Mouse (Mus musculus) kidney, adult 2 months (tissue): ENCODE results near the gene Eif3g.

Experiments used
- CTCF ChIP-seq: fragments of 200-500 bp; conservative IDR thresholded peaks from 2 replicates; pipeline ENCODE4 v1.5.1; 2011; ENCODE audit warnings: low read depth, mild to moderate bottlenecking, control low read depth, low read length, moderate library complexity, mixed read lengths; ENCODE audit not compliant: insufficient read depth, insufficient read length
- POLR2A ChIP-seq: fragments of 200-500 bp; IDR thresholded peaks from one replicate; pipeline ENCODE4 v1.6.1; 2011; ENCODE audit warnings: low read depth, low read length, control low read depth

GRCm38 (mm10) chr9:20889185-20890141 is 9.0 kb downstream of the Eif3g start:
- TF ChIP-seq CTCF (no peak), POLR2A (no peak)
